Mouse (Mus musculus) testis, adult 2 months (tissue): Measurements from ENCODE around the gene Ank.

Experiments used
- CTCF ChIP-seq: fragments of 200-500 bp; IDR thresholded peaks from 2 replicates; pipeline ENCODE4 v1.5.1; 2012; ENCODE audit warnings: low read depth, mild to moderate bottlenecking, inconsistent platforms, low read length, moderate library complexity; ENCODE audit not compliant: control insufficient read depth, insufficient read depth, insufficient replicate concordance
- POLR2A ChIP-seq: fragments of 200-500 bp; IDR thresholded peaks from 2 replicates; pipeline ENCODE4 v1.6.1; 2012; ENCODE audit warnings: low read depth, mild to moderate bottlenecking, inconsistent platforms, low read length, moderate library complexity; ENCODE audit not compliant: control insufficient read depth

DNA sequence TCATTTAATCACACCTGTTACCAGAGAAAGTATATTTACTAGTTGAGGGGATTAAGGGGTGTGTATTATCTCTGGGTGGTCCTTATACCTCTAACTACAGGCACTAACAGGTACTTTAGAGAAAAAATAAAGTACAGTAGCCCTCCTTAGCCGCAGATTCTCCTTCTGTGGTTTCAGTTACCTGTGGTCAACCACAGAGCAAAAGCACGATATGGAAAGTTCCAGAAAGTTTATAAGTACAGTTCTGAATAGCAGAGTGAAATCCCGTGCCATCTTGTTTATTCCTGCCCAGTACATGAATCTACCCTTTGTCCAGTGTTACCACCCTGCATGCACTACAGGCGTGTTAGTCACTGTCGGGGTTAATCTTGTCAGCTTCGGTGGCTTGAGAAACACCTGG is 112.4 kb downstream of the Ank start:
- no peak for TF ChIP-seq POLR2A
- no peak for TF ChIP-seq CTCF
